In genomic region chr11:121069662-121070061, GRCm38 (mm10) we compare ENCODE assay signal across 11 mouse cellular contexts. TPM values are rescaled to one million over a fixed set of nuclear protein-coding genes. Genes with fewer than 3 reads are reported as not detected.
"Had no signal": no experiment of that assay in that cellular context is flagged by ENCODE, and none has a peak within 500 bp of the region (broad histone marks: within the 10 kb centered on the region; RNA-seq: fewer than 3 reads in every experiment).

No protein-coding gene starts in this region.

RNA-seq across cellular contexts. Expression of gene Sectm1b, which starts 6.3 kb away (rescaled TPM):
- total RNA-seq: neutrophil, adult 5-6 weeks had no signal
- polyA plus RNA-seq: neural tube, embryonic 12.5 days; neural tube, embryonic 13.5 days; neural tube, embryonic 14.5 days; neural tube, embryonic 15.5 days; spleen, adult 2 months; urinary bladder, adult 2 months had no signal

RNA-seq across cellular contexts. Expression of gene Sectm1a, which starts 11.4 kb away (rescaled TPM):
- total RNA-seq: neutrophil, adult 5-6 weeks had no signal
- polyA plus RNA-seq: neural tube, embryonic 12.5 days; neural tube, embryonic 13.5 days; neural tube, embryonic 14.5 days; neural tube, embryonic 15.5 days; stomach, embryonic 14.5 days had no signal

RNA-seq across cellular contexts. Expression of gene Cd7, which starts 30.4 kb away (rescaled TPM):
- polyA plus RNA-seq: neural tube, embryonic 14.5 days; neural tube, embryonic 15.5 days had no signal

RNA-seq across cellular contexts. Expression of gene Tex19.2, which starts 48.8 kb away (rescaled TPM):
- total RNA-seq: neutrophil, adult 5-6 weeks had no signal
- polyA plus RNA-seq: neural tube, embryonic 12.5 days; neural tube, embryonic 13.5 days; neural tube, embryonic 14.5 days; neural tube, embryonic 15.5 days; small intestine, adult 2 months; spleen, adult 2 months; stomach, embryonic 14.5 days; stomach, embryonic 15.5 days; stomach, embryonic 16.5 days had no signal
